Mouse (Mus musculus) brown adipose tissue, adult 24 weeks (tissue): ENCODE measurements at regions not wholly inside any gene's neighbourhood (a gene's known extent, or its start where the extent isn't known, plus 50 kb on each side); places are given as distances from the start of the nearest gene placed in this dataset.

ENCODE experiments used
- H3K27ac ChIP-seq: fragments of 200-500 bp; replicated peaks from 2 replicates; pipeline ENCODE4 v1.5.1; 2012; ENCODE audit warnings: low read depth, mild to moderate bottlenecking, low read length
- H3K4me1 ChIP-seq: fragments of 200-500 bp; 2 replicates; pipeline ENCODE4 v1.6.1; 2012; ENCODE audit warnings: low read length, mixed read lengths; ENCODE audit not compliant: control insufficient read depth, insufficient read depth, insufficient read length
- H3K4me3 ChIP-seq: fragments of 200-500 bp; 2 replicates; pipeline ENCODE4 v1.5.1; 2012; ENCODE audit warnings: low read depth, mild to moderate bottlenecking, low read length, moderate library complexity; ENCODE audit not compliant: insufficient read depth

DNA sequence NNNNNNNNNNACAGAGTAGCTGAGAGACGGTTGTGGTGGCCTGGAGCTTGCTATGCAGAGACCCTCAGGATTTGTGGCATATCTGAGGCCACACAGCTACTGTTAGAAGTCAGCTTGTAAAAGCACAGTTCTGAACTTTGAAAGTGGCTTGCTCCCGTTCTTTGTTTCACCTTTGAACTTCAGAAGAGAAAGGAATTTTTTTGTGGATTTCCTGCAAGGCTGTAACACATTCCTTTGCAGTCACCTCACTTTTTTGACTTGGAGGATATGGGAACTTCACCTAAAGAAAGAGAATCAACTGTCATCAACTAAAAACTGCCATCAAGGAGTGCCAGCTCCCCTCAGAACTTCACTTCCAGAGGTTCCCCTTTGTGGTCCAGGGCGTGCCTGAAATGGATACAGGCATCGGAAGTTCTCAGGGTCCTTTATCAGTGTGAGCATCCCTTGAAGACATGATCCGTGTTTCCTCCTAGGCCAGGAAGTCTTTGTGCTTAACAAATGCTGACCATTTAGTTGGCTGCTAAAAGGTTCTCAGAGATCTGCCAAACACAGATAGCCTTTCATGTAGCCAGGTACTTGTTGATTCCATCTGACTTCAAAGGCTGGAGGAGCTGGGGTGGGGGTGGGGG is 275.5 kb downstream of the Mreg start:
- Histone ChIP-seq H3K4me1 (no peaks in the 10 kb centered on the region), H3K27ac (no peak overlapping the region)

DNA sequence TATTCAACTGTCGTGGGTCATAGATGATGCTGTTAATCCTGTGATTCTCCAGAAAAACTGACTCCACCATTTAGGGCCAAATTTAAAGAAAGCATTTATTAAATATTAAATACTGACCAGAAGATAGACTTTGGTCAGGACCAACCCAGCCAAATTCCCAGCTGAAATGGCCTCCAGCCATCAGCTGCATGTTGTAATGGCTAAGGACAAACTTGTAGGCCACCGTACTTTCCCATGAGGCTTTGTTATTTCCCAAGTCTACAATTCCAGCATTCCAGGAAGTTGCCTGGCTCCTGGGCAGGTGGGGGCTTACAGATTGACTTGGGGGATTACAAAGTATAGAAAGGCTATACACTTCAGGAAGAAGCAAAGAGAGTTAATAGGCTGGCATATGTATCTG is 272.5 kb upstream of the Fn1 start:
- Histone ChIP-seq H3K4me1 (no peaks in the 10 kb centered on the region), H3K4me3 (no peak overlapping the region), H3K27ac (no peak overlapping the region)

More for the DNA sequence above, 275.5 kb downstream of the Mreg start:
- H3K4me3 ChIP-seq: no peak overlapping the region

DNA sequence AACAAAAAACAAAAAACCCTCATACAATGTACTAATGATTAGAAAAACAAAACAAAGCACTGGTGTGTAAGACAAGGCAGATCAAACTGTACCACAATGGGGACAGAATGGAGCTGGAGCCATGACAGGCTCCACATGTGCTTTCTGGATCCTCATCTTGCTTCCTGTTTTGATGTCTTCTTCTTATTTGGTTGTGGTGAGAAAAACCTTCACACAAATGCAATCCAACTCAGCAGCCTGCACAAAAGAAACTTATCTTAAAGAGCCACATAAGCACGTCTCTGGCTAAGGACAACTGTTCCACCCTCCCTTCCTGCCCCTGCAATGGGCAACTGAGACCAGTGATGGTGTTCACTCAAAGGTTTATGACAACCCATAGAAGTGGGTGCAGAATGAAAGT is 271.9 kb upstream of the Fn1 start:
- Histone ChIP-seq H3K27ac (no peak overlapping the region), H3K4me3 (no peak overlapping the region), H3K4me1 (no peaks in the 10 kb centered on the region)

DNA sequence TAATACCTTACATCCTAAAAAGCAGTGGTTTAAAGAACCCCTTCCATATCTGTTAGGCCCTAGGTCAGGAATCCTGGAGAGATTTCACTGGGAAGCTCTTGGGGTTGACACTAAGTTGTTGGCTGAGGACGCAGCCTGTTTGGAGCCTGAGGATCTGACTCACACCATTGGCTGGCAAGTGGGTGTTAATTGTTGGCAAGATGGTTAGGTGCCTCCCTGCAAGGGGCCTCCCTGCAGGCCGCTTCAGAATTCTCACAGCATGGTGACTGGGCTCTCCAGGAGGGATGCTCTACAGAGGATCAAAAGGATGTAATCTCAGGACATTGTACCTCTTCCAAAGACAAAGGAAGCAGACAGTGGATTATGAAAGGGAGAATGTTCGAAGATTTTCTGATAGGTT is 270.7 kb upstream of the Fn1 start:
- H3K27ac ChIP-seq: no peak overlapping the region
- no peaks in the 10 kb centered on the region for H3K4me1 ChIP-seq
- H3K4me3 ChIP-seq: no peak overlapping the region

DNA sequence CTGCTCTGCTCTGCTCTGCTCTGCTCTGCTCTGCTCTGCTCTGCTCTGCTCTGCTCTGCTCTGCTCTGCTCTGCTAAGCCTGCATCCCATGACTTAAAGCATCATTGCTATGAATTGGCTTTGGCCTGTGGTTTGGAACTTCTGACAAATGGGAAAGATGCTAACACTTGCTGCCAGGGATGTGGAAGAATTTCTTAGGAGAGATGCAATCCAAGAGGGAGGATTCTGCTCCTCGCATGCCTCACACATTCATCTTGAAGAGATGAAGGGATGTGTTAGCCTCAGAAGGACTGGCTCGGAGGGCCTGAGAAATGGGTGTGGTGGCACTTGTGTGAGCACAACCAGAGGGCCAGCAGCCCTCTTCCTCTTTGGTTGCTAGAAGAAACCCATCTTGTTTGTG is 268.5 kb upstream of the Fn1 start:
- H3K27ac ChIP-seq: no peak overlapping the region
- no peaks in the 10 kb centered on the region for H3K4me1 ChIP-seq
- H3K4me3 ChIP-seq: no peak overlapping the region

DNA sequence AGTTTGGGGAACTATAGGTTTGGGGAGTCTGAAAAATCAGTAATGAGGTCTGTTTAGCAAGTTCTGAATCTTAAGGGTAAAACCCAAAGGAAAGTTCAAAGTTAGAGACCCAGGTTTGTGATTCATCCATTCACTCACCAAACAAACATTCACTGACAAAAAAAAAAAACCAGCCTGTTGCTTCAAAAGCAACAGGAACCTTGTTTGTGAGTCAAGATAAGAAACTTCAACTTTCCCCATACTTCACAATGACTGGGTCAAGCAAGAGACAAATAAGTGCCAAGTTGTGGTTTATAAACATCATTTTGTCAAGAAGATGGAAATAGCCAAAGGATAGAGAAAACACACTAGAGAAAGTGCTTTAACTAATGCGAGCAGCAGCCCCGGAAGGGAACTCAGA is 266.9 kb upstream of the Fn1 start:
- H3K27ac ChIP-seq: no peak overlapping the region
- H3K4me1 ChIP-seq: no peaks in the 10 kb centered on the region

DNA sequence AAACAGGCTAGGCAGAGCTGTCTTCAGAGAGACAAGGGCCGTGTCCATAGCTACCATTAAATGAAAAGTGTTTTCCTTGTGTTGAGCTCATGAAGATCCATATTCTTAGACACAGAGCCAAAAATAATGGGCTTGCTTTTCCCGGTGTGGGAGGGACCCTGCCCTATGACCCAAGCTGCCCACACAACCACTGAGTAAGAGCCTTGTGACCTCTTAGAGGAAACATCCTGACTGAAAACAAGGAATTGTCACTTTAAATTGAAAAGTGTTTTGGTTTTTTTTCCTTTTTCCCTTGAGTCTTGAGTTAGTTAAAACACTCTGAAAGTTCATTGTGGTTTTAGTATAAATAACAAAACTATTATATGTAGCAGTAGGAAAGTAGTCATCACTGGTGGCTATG is 264.0 kb upstream of the Fn1 start:
- Histone ChIP-seq H3K4me1 (no peaks in the 10 kb centered on the region), H3K27ac (no peak overlapping the region), H3K4me3 (no peak overlapping the region)

More for the DNA sequence above, 266.9 kb upstream of the Fn1 start:
- H3K4me3 ChIP-seq: no peak overlapping the region

DNA sequence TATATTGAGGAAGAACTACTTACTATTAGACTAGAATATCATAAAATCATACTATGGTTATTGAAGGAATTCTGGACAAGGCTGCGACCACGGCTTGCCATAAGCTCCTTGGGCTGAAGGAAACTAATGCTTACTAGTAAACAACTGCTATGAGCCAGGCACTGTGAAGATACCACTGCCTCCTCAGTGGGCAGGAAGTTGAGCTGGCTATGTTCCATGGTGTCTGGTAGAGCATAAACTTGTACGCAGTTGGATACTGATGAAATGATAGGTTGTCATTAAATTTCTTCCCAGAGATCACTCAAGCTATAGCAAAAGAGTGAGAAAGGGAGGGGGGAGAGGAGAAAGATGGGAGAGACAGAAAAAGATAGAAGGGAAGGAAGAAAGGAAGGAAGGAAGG is 261.4 kb upstream of the Fn1 start:
- H3K4me1 ChIP-seq: no peaks in the 10 kb centered on the region
- no peak overlapping the region for H3K4me3 ChIP-seq
- H3K27ac ChIP-seq: no peak overlapping the region

DNA sequence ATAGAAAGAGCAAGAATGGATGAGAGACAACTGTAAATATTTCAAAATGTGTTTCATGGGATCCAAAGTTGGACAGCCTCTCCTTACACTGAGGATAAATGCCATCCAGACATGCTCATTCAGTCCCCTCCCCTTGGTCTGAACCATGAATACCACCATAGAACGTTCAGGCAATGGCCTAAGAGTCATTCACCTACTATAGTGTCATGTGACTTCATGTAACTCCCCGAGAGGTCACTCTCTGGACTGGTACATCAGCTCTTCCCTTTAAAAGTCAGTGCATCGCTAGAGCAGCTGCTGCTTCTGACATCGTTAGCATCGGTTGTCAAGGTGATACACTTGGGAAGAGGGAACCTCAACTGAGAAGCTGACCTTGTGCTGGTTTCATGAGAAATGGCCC is 260.2 kb upstream of the Fn1 start:
- H3K4me3 ChIP-seq: no peak overlapping the region
- H3K4me1 ChIP-seq: no peaks in the 10 kb centered on the region
- no peak overlapping the region for H3K27ac ChIP-seq

DNA sequence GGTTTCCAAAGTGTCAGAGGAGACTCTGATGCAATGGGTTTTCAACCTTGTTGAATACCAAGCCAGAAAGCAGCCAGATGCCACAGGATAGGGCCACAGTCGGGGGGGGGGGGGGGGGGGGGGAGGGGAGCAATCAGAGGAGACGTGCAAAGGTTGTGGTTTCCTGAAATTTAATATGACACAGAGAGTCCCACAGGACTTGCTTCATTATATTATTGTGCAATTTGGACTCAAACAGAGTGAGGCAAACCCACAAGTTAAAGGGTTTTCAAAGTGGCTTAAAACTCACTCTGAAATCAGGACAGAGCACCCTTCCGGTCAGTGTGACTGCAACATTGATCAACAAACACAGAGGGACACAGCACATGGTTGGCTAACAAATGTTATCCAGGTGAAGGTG is 259.4 kb upstream of the Fn1 start:
- Histone ChIP-seq H3K4me3 (no peak overlapping the region), H3K4me1 (no peaks in the 10 kb centered on the region), H3K27ac (no peak overlapping the region)

DNA sequence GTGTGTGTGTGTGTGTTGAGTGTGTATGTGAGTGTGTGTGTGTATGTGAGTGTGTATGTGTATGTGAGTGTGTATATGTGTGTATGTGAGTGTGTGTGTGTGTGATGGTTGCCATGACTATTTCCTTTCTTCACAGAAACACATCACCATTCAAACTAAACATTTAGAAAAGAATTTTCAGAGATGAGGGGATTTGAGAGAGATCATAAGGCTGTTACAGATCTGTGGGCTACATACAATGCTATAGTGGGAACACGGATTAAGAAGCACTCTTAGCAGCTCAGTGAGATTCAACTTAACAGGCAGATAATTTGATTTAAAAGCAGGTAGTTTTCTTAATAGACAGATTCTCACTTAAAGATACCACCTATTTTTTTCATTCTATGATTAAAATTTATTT is 257.1 kb upstream of the Fn1 start:
- H3K4me3 ChIP-seq: no peak overlapping the region
- H3K27ac ChIP-seq: no peak overlapping the region
- H3K4me1 ChIP-seq: no peaks in the 10 kb centered on the region

DNA sequence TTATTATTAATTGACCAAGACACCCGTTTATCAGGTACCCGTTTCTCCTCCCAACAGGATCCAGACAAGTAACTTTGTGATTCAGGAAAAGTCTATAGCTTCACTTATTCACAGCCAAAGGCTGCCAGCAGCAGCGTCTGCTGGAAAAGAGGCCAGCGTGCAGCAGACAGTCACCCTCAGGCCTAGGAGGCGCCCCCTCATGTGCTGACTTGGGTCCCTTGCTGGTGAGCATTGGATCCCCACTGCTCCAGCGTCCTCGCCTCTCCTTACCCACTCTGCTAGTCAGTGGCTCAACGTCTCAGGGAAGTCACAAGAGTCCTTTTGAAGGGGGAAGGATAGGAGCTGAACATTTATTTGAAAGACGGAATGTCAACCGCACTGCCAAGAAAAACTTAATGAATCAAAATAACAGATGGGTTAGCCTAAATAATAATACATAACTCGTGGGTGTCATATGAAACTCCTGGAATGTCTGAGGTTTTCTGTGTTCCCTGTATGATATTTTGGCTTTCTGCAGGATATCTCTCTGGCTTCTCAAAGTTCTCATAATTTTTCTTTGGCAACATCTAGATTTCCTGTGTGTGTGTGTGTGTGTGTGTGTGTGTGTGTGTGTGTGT is 256.6 kb upstream of the Fn1 start:
- no peak overlapping the region for H3K4me3 ChIP-seq
- no peak overlapping the region for H3K27ac ChIP-seq
- no peaks in the 10 kb centered on the region for H3K4me1 ChIP-seq

DNA sequence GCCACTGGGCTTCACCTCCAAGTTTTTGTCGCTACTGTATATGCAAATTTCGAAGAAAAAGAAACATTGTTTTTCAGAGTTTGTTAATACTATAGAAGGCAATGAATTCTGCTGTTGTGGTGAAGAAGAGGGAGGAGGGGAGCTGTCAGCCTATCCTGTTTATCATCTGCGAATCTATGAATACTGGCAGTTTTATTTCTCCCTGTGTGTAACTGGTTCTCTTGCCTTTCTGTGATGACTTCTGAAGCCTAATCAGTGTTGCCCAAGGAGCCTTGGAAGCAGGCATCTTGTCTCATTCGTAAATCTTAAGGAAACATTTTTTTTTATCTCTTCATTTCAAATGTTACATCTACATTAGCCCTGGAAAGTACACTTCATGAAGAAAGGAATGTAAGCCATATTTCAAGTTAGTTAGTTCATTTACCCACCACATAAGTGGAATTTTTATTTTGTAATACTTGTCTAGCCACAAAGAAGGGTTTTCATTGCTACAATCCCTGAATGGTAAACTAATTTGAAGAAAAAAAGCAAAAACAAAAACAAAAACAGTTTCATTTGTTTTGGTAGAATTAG is 251.5 kb upstream of the Fn1 start:
- Histone ChIP-seq H3K4me3 (no peak overlapping the region), H3K27ac (no peak overlapping the region), H3K4me1 (no peaks in the 10 kb centered on the region)

DNA sequence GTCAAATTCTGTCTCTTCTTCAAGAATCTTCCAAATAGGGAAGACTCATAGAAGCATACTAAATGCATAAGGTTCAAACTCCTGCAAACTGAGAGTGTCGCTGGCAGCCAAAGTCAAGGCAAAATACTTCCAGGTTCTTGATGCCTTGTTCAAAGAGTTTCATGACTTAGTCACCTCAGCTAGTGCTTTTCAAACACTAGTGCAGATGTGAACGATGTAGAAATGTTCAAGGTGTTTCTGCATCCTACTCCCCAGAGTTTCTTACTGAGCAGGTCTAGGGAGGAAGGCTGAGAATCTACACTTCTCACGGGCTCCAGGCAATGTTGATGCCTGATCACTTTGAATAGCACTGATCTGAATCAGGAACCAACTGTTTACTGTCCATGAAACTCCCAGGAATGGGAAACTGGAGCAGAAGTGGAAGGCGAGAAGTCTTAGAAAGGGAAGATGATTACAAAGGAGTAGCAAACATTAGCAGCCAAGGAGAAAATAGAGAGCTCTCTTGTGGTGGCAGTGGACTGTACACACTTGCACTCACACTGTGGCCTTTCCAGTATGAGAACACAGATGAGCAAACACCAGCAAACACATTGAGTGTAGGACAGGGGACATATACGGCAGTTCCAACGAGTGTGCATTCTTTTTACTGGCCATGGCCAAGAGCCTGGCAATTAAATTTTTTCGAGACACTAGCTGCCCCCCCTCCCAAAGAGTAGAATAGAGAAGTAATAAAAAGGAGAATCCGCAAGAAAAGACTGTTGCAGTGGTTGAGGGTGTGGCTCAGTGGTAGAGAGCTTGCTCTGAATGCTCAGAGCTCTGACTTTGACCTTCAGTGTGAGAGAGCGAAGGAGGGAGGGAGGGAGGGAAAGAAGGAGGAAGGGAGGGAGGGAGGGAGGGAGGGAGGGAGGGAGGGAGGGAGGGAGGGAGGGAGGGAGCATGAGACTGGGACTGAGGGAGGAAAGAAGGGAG is 247.4 kb upstream of the Fn1 start:
- no peak overlapping the region for H3K4me3 ChIP-seq
- H3K27ac ChIP-seq: no peak overlapping the region
- H3K4me1 ChIP-seq: peaks cover 5% of the 10 kb centered on the region

DNA sequence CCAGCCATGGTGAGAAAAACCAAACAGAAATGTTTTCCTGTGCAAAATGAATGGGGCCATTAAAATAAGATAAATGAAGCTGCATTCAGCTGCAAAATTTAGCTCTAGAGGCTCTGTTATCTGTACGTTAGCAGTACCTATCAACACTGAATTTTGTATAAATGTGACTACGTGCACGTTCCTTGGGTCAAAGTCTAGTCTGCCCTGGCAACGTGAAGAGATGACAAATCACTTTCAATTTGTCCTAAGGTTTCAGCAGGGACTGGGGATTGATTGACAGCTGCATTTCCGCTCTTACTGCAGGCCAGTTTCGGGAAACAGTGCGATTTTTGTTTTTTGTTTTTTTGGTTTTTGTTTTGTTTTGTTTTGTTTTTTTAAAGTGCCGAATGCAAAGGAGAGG is 246.1 kb upstream of the Fn1 start:
- H3K4me1 ChIP-seq: peaks cover 5% of the 10 kb centered on the region
- no peak overlapping the region for H3K4me3 ChIP-seq
- no peak overlapping the region for H3K27ac ChIP-seq
